Mouse (Mus musculus) liver, adult 2 months (tissue): ENCODE measurements around the gene Hcn3.

Experiments
- CTCF ChIP-seq: fragments of 200-500 bp; IDR thresholded peaks from 2 replicates; pipeline ENCODE4 v1.5.1; 2011; ENCODE audit warnings: low read depth, low read length, control low read depth
- POLR2A ChIP-seq: fragments of 200-500 bp; IDR thresholded peaks from 2 replicates; pipeline ENCODE4 v1.6.1; 2011; ENCODE audit warnings: low read length, control low read depth; ENCODE audit not compliant: insufficient read depth; ENCODE audit errors: extremely low read depth

DNA sequence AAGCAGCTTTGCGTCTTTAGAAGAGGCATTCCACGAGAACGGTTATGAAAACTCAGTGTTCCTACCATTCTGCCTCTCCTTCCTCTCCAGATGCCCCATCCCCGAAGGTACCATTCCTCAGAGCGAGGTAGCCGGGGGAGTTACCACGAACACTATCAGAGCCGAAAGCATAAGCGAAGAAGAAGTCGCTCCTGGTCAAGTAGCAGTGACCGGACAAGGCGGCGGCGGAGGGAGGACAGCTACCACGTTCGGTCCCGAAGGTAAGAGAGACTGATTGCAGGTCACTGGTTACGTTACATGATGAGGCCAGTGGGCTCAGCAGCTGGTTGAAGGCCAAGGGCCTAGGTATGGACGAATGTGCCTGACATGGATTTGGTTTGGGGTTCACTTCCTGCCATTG, 6.9 kb upstream of the Hcn3 start:
- TF ChIP-seq CTCF (no peak), POLR2A (no peak)
